Mouse (Mus musculus) mature B cell (primary cell): ENCODE data around the gene Arl3.

Experiments
- in situ Hi-C: fragments of 300-500 bp; cut with MboI; formaldehyde crosslinking; loops from 2 replicates; pipeline ENCODE4 v1.14.3; 2019

The Arl3 gene

DNA sequence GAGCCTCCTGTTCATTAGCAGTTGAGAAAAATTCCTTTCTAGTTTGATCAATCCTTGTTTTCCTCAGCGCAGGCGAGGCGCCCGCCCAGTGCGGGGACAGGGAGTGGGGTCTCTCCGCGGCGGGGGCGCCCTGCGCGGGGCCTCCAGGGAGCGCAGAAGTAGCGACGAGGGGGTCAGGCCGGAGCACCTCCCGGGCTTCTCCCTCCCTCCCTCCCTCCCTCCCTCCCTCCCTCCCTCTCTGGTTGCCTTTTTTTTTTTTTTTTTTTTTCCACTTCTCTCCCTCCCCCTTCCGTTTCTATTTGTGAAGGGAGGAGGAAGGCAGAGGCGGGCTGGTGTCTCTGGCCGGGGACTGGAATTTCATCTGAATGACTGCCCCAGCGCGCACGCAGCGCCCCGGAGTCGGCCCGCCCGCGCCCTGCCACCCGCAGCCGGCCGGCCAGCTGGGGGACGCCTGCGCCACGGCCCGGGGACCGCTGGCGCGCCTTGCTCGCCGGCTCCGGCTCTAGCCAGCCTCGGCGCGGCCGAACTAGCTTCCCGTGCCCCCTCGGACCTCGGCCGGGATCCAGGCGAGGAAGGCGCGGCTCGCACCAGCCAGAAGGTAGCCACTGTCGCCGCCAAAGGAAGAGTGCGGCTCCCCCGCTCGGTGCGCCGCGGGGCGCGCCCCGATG, 71.5 kb downstream of the Arl3 start, which contains the start of gene Trim8:
Gene Trim8 (plus strand): TSS at position 302 of the 668 bp plus-strand sequence.
- in situ Hi-C loops: no loop called here

DNA sequence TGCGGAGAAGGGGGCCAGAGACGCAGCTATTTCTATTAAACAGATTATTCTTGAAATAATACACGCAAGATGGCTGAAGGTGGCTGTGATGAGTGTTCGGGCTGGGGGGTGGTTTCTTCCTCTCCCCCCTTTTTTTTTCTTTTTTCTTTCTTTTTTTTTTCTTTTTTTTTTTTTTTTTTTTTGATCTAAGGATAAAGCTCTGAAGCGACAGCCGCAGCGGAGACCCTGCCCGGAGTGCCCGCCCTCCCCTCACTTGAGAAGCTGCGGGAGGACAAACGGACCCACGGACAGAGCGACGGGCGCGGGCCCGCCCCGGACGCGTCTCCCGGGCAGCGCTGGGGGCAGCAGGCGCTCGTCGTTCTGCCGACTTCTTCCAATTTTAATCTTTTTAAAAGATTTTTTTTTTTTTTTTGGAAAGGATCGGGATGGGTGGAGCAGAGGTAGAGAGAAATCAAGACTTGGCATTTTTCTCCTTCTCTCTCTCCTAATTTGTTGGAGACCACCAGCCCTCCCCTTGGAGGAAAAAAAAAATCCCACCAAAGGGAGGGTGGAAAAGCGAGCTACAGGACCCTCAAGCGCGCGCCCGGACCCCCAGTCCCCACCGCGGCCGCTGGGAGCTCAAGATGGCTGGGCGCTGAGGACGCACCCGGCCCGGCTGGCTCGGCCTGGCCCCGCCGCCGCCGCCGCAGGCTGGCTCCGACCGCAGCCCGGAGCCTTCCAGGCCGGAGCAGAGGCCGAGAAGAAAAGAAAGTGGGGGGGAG, 72.2 kb downstream of the Arl3 start:
- in situ Hi-C loops: no loop called here

DNA sequence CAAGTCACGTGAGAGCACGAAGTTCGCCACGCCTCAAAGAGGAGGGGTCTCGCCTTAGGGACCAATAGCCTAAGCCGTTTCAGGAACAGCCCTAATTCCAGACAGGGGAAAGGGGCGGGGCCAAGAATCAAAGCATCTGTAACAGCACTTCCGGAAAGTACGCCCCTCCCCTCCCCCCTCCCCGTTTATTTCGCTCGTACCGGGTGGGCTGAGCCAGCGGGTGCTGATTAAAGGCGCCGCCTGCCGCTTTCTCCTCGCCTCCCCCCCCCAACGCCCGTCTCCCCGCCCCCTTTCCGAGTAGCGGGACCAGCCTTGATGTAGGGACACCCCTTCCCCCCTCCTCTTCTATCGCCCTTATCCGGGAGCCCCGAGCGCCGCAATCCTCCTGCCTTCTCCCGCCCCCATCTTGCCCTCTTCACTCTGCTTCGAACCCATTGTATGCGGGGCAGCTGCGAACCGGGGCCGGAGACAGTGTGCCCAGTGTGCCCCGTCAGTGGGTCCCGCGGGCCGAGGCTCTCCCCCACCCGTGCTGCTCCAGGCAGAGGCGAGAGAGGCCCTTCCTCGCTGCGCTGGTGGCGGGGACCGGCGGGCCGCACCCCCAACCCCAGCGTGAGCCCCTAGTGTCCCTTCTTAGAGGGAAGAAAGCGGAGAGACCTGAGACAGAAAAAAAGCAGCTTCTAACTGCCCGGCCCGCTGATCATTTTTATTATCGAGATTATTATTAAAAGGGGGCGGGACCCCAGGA, 73.0 kb downstream of the Arl3 start:
- in situ Hi-C loops: no loop called here

DNA sequence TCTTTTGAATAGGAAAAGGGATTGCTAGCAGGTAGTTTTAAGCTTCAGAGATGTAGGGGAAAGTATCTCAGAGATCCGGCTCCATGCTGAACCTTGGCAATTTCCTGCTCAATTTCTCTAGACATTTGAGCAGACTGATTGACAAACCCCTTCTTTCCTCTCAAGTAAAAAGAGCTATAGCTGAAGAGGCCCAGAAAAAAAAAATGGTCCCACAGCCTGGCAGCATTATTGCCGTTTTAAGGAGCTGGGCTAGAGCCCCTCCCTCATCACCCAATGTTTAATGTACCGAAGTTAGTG, 73.5 kb downstream of the Arl3 start:
- in situ Hi-C loops: no loop called here

DNA sequence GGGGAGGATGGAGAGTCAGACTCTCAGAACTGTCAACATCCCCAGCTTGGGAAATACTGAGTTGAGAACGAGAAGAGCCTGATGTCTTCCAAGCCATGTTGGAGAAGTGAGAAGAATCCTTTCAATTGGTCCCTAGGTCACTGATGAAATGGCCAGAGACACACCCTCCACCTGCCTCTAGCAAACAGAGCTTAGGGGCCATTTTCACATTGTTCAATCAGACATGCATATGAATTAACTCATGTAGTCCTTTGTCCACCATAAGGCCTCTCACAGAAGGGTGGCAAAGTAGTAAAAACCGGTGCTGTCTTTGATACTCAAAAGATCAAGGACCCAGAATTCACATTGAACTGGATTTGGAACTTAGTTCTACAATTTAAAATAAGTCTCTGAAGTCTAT, 75.8 kb downstream of the Arl3 start:
- in situ Hi-C loops: no loop called here

DNA sequence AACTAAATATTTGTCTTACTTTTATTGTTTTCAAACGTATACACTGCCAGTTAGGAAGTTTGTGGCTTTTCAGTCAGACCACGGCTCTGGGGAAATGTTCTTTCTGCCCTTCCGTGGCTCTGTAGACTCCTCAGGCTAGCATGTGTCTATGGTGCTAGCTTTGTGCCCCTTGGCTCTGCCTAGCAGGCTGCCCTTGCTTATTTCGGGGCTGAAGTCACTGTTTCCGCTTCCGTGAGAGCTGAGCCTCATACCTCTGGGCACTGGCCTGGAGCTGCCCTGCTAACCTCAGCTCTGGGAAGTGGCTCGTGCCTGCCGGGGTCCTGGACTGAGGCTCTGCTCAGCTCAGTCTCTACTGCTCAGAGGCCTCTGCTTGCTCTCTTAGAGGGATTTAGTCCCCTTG, 77.9 kb downstream of the Arl3 start:
- in situ Hi-C loops: no loop called here

DNA sequence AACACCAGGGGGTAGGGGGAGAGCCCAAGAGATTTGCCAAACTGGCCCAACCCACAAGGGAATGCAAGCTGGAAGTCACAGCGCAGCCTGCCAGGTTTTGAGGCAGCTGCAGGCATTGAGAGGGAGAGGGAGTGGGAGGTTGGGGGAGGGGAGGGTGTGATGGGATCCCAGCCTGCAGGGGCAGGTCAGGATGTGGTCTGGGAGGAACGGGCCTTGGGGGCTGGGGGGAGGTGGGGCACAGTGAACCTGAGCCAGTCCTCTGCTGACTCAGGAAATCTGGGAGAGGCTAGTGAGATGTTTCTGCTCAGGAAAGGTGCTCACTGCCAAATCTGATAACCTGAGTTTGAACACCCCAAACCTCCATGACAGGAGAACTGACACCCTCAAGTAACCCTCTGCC, 82.4 kb downstream of the Arl3 start:
- in situ Hi-C loops: no loop called here

DNA sequence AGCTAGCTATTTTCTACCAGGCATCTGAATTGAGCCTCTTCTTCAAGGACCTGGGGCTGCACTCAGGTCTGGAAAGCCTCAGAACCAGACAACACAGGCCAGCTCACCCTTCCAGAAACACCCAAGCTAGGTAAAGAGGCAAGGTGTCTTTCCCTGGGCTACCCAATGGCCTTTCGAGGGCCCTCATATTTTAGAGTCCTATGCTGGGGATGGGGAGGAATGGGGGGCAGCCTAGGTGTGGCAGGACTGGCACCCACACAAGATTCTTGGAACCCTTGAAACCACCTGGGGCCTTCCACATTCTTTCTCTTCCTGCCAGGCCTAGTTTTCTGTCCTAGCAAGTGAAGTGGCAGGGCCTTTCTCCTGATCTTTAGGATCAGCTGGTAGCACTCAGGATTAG, 83.5 kb downstream of the Arl3 start:
- in situ Hi-C loops: no loop called here

DNA sequence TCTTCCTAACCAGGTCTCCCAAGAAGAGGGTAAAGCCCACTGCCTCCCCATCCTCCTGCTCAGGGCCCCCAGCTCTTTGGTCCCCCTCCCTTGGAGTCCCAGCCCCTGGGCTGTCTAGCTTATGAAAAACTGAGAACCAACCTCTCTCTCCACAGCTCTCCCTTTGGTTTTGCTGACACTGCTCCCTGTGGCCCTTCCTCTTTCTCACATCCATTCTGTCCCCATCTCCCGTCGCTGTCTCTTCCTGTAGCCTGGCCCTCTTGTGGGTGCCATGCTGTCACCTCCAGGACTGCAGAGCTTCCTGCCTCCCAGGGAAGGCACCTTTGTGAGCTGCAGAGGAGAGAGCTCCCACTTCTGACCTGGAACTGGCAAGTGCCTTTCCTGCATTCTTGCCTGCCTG, 86.3 kb downstream of the Arl3 start:
- in situ Hi-C loops: no loop called here

DNA sequence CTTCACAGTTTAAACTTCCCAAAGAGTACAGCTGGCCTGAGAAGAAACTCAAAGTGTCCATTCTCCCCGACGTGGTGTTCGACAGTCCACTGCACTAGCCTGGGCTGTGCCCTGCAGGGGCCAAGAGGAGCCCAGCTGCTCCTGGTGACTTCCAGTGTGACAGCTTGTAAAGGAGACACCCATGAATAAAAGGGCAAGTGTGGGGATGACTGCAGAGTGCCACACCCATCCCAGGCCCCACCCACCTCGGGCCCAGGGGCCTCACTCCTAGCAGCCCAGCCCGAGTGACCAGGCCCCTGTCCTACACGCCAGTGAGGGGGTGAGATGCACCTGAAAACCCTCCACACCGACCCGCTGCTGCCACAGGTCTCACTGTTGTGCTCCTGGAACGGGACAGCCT, 87.2 kb downstream of the Arl3 start:
- in situ Hi-C loops: no loop called here

DNA sequence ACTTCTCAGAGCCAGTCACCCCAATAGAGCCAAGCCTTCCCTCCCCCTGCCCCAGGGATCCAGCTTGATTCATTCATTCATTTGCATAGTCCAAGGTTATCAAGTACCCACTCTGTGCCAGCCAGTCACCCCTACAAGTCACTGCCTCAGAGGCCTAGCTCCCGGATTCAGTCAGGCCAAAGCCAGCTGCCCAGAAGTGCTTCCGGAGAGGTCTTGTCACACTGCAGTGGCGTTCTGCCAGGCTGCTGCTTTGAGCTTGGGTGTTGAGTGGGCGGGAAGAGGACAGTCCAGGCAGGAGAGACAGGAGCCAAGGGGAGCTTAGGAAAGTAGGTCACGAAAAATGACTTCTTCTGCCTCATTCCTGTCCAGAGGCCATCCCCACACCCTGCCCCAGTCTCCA, 88.5 kb downstream of the Arl3 start:
- in situ Hi-C loops: loop anchor here (5.0 kb wide), 1 partner anchor 37 kb away; no protein-coding TSS in a partner anchor

DNA sequence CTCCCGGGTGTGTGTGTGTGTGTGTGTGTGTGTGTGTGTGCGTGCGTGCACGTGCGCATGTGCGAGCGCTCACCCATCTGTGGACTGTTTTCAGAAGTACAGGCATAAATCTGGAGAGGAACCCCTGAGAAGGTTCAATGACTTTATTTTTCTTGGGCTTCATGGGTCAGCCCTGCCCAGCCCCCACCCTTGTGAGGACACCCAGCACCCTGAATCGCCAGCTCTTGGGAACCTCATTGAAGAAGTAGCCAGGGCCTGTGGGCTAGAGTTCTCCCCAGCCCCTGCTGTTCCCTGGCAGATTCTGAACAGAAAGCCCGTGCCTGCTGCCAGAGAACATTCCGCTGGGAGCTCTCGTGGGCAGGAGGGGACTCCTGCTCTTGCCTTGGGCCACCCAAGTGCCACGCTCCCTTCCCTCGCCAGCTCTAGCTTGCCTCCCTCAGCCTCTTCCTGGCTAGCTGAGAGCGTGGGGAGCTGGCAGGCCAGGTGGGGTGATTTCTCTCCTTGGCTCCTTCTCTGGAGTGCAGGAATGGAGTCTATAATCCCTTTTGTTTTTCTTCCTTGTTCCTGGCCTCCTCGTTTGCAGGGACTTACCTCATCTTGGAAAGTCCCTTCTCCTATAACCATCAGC, 89.2 kb downstream of the Arl3 start:
- in situ Hi-C loops: loop anchor here (5.0 kb wide), 1 partner anchor 37 kb away; no protein-coding TSS in a partner anchor

DNA sequence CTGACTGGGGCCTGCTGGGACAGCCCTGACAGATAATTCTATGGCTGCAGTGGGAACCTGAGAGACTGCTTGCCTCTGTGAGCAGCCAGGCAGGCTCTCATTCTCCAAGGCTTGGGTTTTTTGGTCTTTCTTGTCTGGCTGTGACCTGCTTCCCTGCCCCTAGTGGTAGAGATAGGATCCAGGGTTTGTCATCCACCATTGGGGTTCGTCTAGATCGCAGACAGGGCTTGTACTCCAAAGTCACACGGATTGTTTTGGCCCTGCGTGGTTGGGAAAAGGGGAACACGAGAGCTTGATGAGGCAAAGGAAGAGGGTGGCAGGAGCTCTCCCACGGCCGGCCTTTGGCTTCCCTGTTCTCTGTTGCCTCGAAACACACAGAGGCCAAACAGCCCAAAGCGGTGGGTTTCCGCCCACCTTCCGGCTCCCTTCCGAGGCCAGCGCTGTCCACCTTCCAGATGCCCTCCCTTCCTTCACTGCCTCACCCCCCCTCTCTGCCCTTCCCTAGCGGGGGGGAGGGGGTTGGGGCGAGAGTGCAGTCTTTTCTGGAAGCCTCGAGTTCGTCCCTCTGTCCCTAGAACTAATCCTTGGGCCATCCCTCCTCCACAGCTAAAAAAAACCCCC, 90.0 kb downstream of the Arl3 start:
- in situ Hi-C loops: loop anchor here (5.0 kb wide), 1 partner anchor 36 kb away; no protein-coding TSS in a partner anchor

DNA sequence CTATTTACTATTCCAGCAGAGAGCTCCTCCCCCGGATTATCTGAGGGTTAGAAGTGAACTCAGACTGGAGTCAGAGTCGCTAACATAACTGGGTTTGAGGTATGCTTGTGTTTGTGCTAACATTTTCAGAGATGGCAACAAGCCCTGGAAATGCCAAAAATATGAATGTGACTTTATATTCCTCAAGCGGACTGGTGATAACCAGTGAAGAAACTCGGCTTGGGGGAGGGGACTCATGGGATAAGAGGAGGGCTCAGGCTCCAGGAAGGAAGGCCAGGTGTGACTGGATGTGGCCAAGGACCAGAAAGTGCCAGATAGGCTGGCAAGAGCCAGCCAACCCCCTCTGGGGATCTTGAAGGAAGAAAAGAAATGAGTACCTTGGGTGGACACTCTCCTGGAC, 91.2 kb downstream of the Arl3 start:
- in situ Hi-C loops: loop anchor here (5.0 kb wide), 1 partner anchor 34 kb away; no protein-coding TSS in a partner anchor

DNA sequence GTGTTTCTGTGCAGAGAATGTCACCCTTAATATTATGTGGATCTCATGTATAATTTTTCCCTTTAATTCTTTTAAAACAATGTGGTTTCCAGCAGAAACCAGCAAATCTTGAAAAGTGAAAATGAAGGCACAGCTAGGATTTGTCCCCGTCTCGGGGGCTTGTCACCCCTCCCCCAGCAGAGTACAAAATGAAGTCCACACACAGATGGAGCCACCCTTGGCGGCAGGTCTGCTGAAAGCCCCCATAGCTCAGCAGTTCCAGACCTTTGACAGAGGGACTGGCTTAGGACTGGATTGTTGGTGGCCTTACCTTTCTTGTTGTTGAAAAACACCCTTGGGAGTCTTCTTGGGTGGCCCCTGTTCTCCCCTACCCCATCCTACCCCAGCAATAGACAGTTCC, 91.6 kb downstream of the Arl3 start:
- in situ Hi-C loops: loop anchor here (5.0 kb wide), 1 partner anchor 34 kb away; no protein-coding TSS in a partner anchor
